Mouse (Mus musculus): ENCODE measurements at regions not wholly inside any gene's neighbourhood (a gene's known extent, or its start where the extent isn't known, plus 50 kb on each side); places are given as distances from the start of the nearest gene placed in this dataset.

- DNase-seq (ENCODE audit: low read depth): no peak
These were observed 80.2 kb downstream of the Dhrs2 start for GRCm38 (mm10) chr14:55301996-55302395.

- no peak for DNase-seq (ENCODE audit: low read depth)
These were observed 91.8 kb downstream of the Dhrs2 start for GRCm38 (mm10) chr14:55313615-55314014.

GRCm38 (mm10) chr14:55323897-55324296, 102.1 kb downstream of the Dhrs2 start:
- DNase-seq (ENCODE audit: low read depth): no peak

GRCm38 (mm10) chr14:55324335-55324734, 102.5 kb downstream of the Dhrs2 start:
- DNase-seq (ENCODE audit: low read depth): no peak

- DNase-seq (ENCODE audit: low read depth): no peak
These were observed 112.0 kb downstream of the Dhrs2 start for GRCm38 (mm10) chr14:55333812-55334211.

- DNase-seq (ENCODE audit: low read depth): no peak
These were observed 112.5 kb downstream of the Dhrs2 start for GRCm38 (mm10) chr14:55334305-55334704.

- no peak for DNase-seq (ENCODE audit: low read depth)
These were observed 113.8 kb downstream of the Dhrs2 start for GRCm38 (mm10) chr14:55335586-55335985.

GRCm38 (mm10) chr14:55336451-55337195, 114.8 kb downstream of the Dhrs2 start:
- DNase-seq (ENCODE audit: low read depth): no peak

- DNase-seq (ENCODE audit: low read depth): no peak
These were observed 116.2 kb downstream of the Dhrs2 start for GRCm38 (mm10) chr14:55338010-55338409.

GRCm38 (mm10) chr14:55338500-55338899, 116.7 kb downstream of the Dhrs2 start:
- DNase-seq (ENCODE audit: low read depth): no peak

- no peak for DNase-seq (ENCODE audit: low read depth)
These were observed 117.3 kb downstream of the Dhrs2 start for GRCm38 (mm10) chr14:55339036-55339614.

- DNase-seq (ENCODE audit: low read depth): no peak
These were observed 121.5 kb downstream of the Dhrs2 start for GRCm38 (mm10) chr14:55343341-55343740.

GRCm38 (mm10) chr14:55343914-55344313, 122.1 kb downstream of the Dhrs2 start:
- DNase-seq (ENCODE audit: low read depth): no peak

GRCm38 (mm10) chr14:55345091-55345490, 123.3 kb downstream of the Dhrs2 start:
- DNase-seq (ENCODE audit: low read depth): no peak

- DNase-seq (ENCODE audit: low read depth): no peak
These were observed 126.3 kb downstream of the Dhrs2 start for GRCm38 (mm10) chr14:55348098-55348497.

GRCm38 (mm10) chr14:55357258-55357657, 121.3 kb upstream of the Dhrs4 start:
- DNase-seq (ENCODE audit: low read depth): no peak

GRCm38 (mm10) chr14:55358429-55358828, 120.1 kb upstream of the Dhrs4 start:
- no peak for DNase-seq (ENCODE audit: low read depth)

- no peak for DNase-seq (ENCODE audit: low read depth)
These were observed 116.2 kb upstream of the Dhrs4 start for GRCm38 (mm10) chr14:55362316-55362715.

GRCm38 (mm10) chr14:55362757-55363156, 115.8 kb upstream of the Dhrs4 start:
- no peak for DNase-seq (ENCODE audit: low read depth)

- no peak for DNase-seq (ENCODE audit: low read depth)
These were observed 108.2 kb upstream of the Dhrs4 start for GRCm38 (mm10) chr14:55370384-55370783.

- DNase-seq (ENCODE audit: low read depth): peak; percentile 97
These were observed 105.6 kb upstream of the Dhrs4 start for GRCm38 (mm10) chr14:55372960-55373359.

- DNase-seq (ENCODE audit: low read depth): no peak
These were observed 91.8 kb upstream of the Dhrs4 start for GRCm38 (mm10) chr14:55386773-55387172.

- DNase-seq (ENCODE audit: low read depth): no peak
These were observed 91.2 kb upstream of the Dhrs4 start for GRCm38 (mm10) chr14:55387378-55387777.

- DNase-seq (ENCODE audit: low read depth): no peak
These were observed 86.2 kb upstream of the Dhrs4 start for GRCm38 (mm10) chr14:55392390-55392789.

Data from gonadal fat pad, adult 2 months (tissue).